Mouse (Mus musculus): ENCODE results near the gene Usf2.
"Not testable (repeated sequence)": the region's sequence is repeated elsewhere in the genome, so short reads cannot be mapped to it uniquely, and the experiment has no call there.

Gene Usf2

GRCm38 (mm10) chr7:30958109-30958865, 1.7 kb upstream of the Usf2 start:
- no peak for DNase-seq (ENCODE audit: extremely low spot score, low read depth, low spot score)

GRCm38 (mm10) chr7:30957367-30957783, 772 bp upstream of the Usf2 start:
- DNase-seq (ENCODE audit: extremely low spot score, low read depth, low spot score), result no peak

DNA sequence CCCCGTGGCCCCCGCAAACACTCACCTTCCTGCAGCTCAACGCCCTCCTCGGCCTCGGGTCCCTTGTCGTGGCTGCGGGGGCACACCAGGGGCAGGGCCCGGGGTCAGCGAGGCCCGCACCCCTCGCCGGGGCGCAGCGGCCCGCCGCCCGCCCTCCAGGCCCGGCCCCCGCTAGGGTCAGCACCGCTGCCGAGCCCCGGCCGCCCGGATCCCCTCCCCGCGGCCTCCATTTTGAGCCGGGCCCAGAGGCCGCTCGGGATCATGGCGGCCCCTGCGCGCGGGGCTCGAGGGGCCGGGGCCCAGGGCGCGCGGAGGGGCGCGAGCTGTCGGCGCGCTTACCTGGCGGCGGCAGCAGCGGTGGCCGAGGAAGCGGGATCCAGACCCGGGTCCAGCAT, 249 bp downstream of the Usf2 start:
- no peak for DNase-seq (ENCODE audit: extremely low spot score, low read depth, low spot score)

GRCm38 (mm10) chr7:30955584-30956356, 833 bp downstream of the Usf2 start:
- no peak for DNase-seq (ENCODE audit: extremely low spot score, low read depth, low spot score)

- no peak for DNase-seq (ENCODE audit: extremely low spot score, low read depth, low spot score)
Observed at GRCm38 (mm10) chr7:30954971-30955520, 1.6 kb downstream of the Usf2 start.

DNA sequence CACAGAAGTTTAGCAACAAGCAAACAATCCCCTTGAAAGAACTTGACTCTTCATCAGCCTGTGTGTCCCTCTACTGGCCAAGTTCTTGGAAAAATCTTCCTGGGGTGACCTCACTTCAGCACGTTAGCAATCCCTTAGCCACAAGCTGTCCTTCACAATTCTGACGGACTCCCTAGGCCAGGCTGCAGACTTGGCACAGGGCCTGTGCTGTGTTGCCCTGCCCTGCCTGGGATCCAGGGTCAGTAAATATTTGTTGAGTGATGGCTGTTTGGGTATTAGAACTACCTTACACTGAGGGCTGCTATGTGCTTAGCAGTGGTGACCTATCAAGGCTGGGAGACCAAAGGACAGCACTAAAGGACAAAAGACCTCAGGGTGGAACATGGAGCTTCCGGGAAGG, 2.6 kb downstream of the Usf2 start:
- DNase-seq (ENCODE audit: extremely low spot score, low read depth, low spot score), result no peak

GRCm38 (mm10) chr7:30953459-30953858, 3.1 kb downstream of the Usf2 start:
- no peak for DNase-seq (ENCODE audit: extremely low spot score, low read depth, low spot score)

GRCm38 (mm10) chr7:30952441-30953265, 4.0 kb downstream of the Usf2 start:
- no peak for DNase-seq (ENCODE audit: extremely low spot score, low read depth, low spot score)

DNA sequence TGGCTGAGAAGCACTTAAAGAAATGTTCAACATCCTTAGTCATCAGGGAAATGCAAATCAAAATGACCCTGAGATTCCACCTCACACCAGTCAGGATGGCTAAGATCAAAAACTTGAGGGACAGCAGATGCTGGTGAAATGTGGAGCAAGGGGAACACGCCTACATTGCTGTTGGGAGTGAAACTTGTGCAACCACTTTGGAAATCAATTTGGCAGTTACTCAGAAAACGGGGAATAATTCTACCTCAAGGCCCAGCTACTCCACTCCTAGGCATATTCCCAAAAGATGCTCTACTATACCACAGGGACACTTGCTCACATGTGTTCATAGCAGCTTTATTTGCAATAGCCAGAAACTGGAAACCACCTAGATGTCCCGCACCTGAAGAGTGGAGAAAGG, 6.7 kb downstream of the Usf2 start:
- not testable (repeated sequence) for DNase-seq (ENCODE audit: extremely low spot score, low read depth, low spot score)

- no peak for DNase-seq (ENCODE audit: extremely low spot score, low read depth, low spot score)
Observed at GRCm38 (mm10) chr7:30945876-30946275, 10.7 kb downstream of the Usf2 start.

DNA sequence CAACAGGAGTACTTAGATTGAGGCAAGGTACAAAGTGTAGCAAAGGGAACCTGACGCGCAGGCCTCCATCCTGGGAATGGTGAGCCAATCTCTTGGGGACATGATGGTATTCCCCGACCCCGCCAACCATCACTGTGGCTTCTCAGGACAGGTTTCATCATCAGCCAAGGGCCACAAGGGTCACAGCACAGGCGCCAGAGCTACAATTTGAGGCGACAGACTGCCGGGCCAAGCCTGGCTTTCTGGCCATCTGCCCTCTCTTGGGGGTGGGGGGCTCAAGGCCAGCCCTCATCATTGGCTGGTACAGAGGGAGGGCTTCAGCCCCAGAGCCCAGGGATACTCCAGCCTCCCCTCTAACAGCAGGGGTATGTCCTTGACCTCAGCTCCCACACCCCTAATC, 11.1 kb downstream of the Usf2 start:
- DNase-seq (ENCODE audit: extremely low spot score, low read depth, low spot score), result not testable (repeated sequence)

DNA sequence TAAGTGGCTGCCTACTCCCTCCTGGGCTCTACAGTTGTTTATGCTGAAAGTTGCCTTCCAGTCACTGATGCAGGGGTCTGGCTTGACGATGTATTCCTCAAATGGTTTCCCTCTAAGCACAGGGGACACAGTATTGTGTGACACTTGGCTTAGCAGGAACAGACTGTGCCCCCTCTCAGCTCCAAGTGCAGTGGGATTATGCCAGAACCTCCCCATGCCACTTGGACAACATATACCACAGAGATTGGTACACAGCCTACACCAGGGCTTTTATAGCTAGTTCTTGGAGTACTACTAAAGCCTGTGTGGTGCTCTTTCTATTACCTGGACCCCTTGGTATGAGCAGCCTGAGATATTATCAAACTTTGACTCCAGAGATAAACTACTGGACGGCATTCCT, 11.9 kb downstream of the Usf2 start:
- DNase-seq (ENCODE audit: extremely low spot score, low read depth, low spot score), result not testable (repeated sequence)

DNA sequence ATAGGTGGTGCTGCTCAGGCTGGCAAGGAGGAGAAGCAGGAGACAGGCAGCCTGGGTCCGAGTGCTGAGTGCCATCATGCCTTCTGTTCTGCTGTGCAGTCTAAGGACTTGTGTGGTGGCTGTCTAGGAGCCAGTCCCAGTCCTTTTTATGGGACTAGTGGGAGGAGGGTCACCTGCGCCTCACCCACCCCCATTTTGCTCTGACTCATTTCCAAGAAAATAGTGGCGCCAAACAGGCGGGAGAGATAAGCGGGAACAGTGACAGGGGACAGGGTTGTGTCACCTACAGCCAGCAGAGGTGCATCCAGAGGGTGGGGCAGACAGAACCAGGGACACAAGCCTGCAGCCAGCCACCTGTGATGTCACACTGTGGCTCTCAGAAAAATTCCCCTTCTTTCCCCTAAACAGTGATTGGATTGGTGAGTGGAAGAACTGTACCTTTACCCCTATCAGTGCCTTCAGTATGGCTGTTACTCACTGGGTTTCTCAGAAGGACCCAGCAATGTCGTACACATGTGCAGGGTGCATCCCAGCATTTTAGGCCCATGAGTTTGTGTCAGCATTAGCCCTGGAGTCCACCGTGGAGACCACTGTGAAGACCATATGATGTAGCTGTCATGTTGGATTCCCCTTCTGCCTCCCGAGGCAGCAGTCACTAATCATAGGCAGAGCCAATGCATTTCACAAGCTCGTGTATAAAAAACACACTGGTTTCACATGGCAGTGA, 12.5 kb downstream of the Usf2 start, which contains the start of gene Hamp:
Hamp (minus strand) TSS at position 124 of the 727 bp plus-strand sequence.
- DNase-seq (ENCODE audit: extremely low spot score, low read depth, low spot score), result no peak

DNA sequence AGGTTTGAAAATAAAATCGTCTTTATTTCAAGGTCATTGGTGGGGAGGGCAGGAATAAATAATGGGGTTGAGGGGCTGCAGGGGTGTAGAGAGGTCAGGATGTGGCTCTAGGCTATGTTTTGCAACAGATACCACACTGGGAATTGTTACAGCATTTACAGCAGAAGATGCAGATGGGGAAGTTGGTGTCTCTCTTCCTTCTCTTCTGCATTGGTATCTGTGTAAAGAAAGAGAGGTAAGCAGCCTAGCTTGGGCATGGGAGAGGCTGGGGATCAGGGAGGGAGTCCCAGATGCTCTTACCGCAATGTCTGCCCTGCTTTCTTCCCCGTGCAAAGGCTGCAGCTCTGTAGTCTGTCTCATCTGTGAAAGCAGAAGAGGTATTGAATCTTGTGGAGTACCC, 14.2 kb downstream of the Usf2 start:
- not testable (repeated sequence) for DNase-seq (ENCODE audit: extremely low spot score, low read depth, low spot score)

- DNase-seq (ENCODE audit: extremely low spot score, low read depth, low spot score), result not testable (repeated sequence)
Observed at GRCm38 (mm10) chr7:30940070-30940469, 16.5 kb downstream of the Usf2 start.

- DNase-seq (ENCODE audit: extremely low spot score, low read depth, low spot score), result not testable (repeated sequence)
Observed at GRCm38 (mm10) chr7:30935422-30936099, 21.0 kb downstream of the Usf2 start.

DNA sequence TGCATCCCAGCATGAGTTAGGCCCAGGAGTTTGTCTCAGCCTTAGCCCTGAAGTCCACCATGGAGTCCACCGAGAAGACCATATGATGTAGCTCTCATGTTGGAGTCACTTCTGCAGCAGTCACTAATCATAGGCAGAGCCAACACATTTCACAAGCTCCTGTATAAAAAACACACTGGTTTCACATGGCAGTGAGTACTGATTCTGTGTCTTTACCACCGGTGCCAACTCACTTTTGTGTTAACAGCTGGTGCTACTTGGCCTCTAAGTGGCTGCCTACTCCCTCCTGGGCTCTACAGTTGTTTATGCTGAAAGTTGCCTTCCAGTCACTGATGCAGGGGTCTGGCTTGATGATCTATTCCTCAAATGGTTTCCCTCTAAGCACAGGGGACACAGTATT, 32.0 kb downstream of the Usf2 start, which contains the start of gene Hamp2:
Hamp2 (minus strand) TSS at position 101 of the 400 bp plus-strand sequence.
- DNase-seq (ENCODE audit: extremely low spot score, low read depth, low spot score), result not testable (repeated sequence)

DNA sequence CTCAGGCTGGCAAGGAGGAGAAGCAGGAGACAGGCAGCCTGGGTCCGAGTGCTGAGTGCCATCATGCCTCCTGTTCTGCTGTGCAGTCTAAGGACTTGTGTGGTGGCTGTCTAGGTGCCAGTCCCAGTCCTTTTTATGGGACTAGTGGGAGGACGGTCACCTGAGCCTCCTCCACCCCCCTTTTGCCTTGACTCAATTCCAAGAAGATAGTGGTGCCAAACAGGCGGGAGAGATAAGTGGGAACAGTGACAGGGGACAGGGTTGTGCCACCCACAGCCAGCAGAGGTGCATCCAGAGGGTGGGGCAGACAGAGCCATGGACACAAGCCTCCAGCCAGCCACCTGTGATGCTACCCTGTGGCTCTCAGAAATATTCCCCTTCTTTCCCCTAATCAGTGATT, 32.5 kb downstream of the Usf2 start:
- no peak for DNase-seq (ENCODE audit: extremely low spot score, low read depth, low spot score)

DNA sequence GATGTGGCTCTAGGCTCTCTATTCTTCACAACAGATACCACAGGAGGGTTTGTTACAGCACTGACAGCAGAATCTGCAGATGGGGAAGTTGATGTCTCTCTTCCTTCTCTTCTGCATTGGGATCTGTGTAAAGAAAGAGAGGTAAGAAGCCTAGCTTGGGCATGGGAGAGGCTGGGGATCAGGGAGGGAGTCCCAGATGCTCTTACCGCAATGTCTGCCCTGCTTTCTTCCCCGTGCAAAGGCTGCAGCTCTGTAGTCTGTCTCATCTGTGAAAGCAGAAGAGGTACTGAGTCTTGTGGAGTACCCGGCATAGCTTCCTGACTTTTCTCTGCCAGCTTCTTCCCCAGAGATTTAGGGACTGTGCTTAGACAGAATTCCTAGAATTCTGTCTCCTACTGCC, 34.1 kb downstream of the Usf2 start:
- not testable (repeated sequence) for DNase-seq (ENCODE audit: extremely low spot score, low read depth, low spot score)

DNA sequence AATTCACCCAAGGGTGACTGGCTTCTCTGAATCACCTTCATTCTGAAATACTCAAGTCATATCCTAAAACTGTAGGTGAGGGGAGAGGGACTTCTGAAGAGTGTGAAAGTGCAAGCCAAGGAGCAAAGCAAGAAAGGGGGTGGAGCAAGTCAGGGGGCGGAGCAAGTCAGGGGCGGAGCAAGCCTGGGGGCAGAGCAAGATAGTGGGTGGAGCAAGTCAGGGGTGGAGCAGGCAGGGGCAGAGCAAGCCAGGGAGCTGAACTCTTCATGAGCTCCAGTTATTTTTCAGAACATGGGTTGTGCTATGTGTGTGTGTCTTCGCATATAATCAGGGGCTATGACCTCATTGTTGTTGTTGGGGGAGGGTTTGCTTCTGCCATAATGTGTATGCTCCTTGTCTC, 36.4 kb downstream of the Usf2 start:
- no peak for DNase-seq (ENCODE audit: extremely low spot score, low read depth, low spot score)
